Mouse (Mus musculus) bone marrow, adult 2 months (tissue): ENCODE results near the gene Gm813.

Experiments
- CTCF ChIP-seq: fragments of 200-500 bp; IDR thresholded peaks from 2 replicates; pipeline ENCODE4 v1.5.1; 2011; ENCODE audit warnings: low read length, control low read depth; ENCODE audit not compliant: control insufficient read depth, insufficient read depth
- POLR2A ChIP-seq: fragments of 200-500 bp; IDR thresholded peaks from 2 replicates; pipeline ENCODE4 v1.6.1; 2011; ENCODE audit warnings: low read depth, mild to moderate bottlenecking, control low read depth, low read length, borderline replicate concordance; ENCODE audit not compliant: control insufficient read depth

- TF ChIP-seq POLR2A (no peak), CTCF (no peak)
These were observed 7.2 kb upstream of the Gm813 start for GRCm38 (mm10) chr16:58623944-58624343.
